Mouse (Mus musculus) bone marrow macrophage, adult 2 months (primary cell): ENCODE measurements around the gene H2afz.

ENCODE experiments used
- CTCF ChIP-seq: IDR thresholded peaks from 2 replicates; pipeline ENCODE4 v1.5.1; 2012; ENCODE audit warnings: low read depth, mild to moderate bottlenecking, low read length, moderate library complexity
- POLR2A ChIP-seq: IDR thresholded peaks from 2 replicates; pipeline ENCODE4 v1.6.1; 2012; ENCODE audit warnings: mild to moderate bottlenecking, low read depth, low read length, borderline replicate concordance

GRCm38 (mm10) chr3:137862600-137862999 is 1.7 kb upstream of the H2afz start:
- TF ChIP-seq CTCF = no peak
- no peak for TF ChIP-seq POLR2A
